Mouse (Mus musculus): ENCODE measurements around the gene Ppp2r5d.

Ppp2r5d gene

DNA sequence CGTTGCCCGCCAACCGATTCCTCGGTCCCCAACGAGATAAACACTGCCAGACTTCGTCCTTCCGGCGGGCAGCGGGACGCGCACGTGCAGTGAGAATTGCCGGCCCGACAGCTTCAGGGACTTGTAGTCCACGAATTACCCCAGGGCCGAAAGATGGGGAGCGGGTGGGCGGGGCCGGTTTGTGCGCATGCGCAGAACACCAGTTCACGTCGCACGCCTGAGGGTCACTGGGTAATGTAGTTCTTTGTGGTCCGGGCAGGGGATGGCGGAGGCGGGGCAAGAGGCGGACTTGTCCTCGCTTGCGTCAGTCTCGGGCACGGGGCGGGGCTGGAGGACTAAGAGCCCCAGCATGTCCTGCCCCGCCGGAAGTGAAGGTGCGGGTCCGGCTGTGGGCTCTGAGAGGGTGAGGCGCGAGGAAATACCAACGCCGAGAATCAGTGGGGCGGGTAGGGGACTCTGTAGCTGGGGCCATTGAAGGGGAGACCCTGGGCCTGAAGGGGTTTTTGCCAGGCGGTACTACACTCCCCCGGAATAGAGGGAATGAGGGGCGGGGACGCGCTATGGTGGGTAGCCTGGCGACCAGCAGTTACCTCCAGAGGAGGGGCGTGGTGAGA is 24.0 kb downstream of the Ppp2r5d start, which contains the start of gene Klhdc3:
Gene Klhdc3 (minus strand): TSS at position 155 of the 614 bp plus-strand sequence.
- DNase-seq (ENCODE audit: low spot score in 2 of 2) = peak; percentile 88 to 96

DNA sequence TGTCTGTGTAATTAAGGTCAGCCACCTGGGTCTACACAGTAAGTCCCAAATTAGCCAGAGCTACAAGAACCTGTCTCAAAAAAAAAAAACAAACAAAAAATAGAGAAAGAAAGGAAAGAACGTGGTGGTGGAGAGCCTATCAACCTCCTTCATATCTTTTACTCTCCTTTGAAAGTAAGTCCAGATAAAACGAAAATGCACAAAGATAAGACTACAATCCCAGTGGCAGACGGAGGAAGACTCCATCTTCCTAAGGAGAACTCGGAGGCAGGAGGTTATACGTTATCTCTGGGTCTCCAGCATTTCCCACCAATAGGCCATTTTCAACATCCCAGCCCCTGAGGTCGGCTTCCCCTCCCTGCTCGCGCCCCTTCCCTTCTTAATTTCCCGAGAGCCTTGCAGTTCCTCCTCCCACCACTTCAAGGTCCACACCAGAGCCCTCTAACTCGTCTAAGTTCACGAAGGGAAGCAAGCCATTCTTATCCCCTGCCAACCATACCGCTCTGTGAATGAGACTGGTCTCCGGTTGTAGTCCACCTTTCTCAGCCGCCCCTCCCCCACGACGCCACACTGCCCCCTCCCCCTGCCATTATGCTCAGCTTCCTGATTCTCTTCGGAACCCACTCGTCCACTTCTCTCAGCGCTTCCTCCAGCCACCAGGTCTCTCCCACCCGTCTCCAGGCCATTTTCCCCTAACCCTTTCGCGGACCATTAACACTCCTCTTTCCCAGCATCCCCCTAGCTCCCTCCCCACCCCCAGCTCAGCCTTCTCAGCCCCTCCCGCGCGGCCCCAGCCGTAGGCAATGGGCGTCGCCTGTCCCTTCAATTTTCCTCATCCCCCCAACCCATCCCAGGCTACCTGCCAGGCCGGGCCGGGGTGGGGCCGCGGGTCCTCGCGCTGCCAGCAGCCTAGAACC is 24.8 kb downstream of the Ppp2r5d start:
- no peak for DNase-seq (ENCODE audit: low spot score in 2 of 2)

DNA sequence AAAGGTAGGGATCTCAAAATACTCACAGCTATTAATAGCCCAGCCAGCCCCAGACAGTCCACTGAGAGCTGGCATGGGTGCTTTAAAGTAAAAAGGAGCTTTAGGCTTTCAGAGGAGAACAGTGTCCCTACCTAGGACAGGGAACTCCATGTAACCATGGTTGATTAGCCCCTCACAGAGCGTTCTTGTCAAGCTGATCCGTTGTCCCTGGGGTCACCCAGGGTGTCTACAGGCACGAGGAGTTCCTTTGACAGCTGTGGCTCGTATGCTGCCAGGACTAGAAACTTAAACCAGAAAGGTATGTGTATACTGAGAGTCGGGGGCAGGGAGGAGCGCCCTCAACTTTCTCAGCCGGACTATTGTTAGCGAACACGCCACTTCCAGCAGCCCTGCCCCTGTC is 26.0 kb downstream of the Ppp2r5d start:
- DNase-seq (ENCODE audit: low spot score in 2 of 2) = no peak

DNA sequence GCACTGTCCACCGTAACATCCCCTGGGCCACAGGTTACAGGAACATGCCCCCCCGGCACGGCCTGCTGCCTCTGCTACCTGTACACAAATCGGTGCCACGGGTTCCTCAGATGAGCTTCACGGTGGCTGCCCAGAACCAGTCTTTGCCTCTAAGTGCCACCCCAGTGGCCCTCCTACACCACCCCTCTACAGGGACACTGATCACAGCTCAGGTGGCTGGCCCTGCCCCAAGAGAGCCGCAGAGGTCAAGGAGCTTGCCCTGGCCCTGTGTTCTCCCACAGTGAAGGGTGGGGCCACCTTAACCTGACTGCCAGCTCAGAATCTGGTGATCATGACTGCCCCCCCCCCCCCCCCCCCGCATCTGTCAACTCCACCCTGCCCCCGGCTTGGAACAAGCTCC is 26.5 kb downstream of the Ppp2r5d start, which contains the start of gene Mea1:
Gene Mea1 (plus strand): TSS at position 378 of the 400 bp plus-strand sequence.
- no peak for DNase-seq (ENCODE audit: low spot score in 2 of 2)

DNA sequence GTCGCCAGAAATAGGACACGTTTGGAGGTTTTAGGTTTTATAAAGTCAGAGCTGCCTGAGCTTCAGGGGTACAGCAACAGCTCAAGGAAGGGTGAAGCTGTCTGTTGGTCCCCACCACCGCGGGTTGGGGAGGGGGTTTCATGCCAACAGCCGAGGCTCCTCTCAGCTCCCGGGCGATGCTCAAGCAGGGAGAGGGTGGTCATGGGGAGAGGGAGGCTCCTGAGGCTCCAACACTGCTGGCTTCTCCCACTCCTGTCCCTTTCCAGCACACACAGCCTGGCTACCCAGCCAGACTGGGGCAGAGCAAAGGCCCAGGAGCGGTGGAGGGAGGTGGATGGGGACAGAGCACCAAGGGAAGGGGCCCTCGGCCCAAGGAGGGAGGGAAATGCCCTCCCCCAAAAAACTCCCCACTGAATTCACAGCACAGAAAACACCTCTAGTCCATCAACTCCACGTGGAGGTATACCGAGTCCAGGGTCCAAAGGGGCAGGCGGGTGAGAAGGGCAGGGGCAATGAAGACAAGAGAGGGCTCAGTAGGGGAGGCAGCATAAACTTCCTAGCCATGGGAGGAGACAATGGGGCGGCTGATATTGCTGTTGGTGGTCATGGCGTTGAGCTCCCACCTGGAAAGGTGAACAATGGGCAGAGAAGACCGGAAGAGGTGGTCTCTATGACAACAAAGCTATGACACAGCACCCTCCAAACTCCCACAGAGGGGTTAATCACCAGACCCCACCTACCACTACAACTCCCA is 30.2 kb downstream of the Ppp2r5d start:
- no peak for DNase-seq (ENCODE audit: low spot score in 2 of 2)

DNA sequence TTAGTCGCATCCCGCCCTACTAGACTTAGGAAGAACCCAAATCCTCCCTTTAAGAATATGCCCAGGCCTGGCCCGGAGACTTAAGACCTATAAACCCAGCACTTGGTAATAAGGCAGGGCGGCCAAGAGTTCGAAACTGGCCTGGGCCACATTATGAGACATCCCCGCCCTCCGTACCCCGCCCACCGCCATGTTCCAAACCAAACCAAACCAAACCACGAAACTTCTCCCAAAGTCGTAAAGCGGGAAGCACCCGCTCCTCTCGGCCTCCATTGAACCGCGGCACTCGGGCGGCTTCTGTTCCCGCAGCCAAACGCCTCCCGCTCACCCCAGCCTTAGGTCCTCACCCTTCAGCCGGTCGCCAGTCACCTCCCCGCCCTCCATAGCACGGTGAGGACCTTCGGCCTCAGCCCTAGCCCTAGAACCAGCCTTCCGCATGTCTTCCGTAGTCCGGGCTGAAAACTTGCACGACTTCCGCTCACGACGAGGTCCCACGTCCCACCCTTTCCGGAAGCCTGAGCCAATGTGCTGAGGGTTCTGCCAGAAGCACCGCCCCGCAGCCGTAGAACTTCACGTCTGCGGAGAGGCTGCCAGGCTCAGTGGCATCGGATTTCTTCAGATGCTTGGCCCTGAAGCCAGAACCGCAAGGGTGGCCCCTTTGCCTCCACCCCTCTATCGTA is 30.9 kb downstream of the Ppp2r5d start, which contains the start of gene Rrp36:
Gene Rrp36 (minus strand): TSS at position 503 of the 680 bp plus-strand sequence.
- DNase-seq (ENCODE audit: low spot score in 2 of 2) = peak; percentile 76 to 89

DNA sequence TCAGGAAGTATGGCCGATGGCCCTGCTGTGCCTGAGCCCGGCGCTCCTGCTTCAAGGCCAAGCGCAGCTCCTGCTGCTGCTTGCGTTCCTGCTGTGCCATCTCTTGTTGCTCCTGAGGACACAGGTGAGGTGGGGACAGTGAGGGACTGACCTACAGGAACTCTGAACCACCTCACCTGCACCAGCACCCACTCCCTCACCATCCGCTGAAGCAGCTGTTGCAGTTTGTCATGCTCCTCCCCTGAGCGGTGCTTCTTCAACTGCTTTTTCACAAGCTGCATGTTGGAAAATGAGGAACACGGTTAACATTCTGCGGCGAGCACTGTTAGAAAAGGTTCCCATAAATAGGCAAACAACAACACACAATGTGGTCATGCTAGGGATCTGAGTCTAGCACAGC is 35.0 kb downstream of the Ppp2r5d start:
- DNase-seq (ENCODE audit: low spot score in 2 of 2) = no peak

DNA sequence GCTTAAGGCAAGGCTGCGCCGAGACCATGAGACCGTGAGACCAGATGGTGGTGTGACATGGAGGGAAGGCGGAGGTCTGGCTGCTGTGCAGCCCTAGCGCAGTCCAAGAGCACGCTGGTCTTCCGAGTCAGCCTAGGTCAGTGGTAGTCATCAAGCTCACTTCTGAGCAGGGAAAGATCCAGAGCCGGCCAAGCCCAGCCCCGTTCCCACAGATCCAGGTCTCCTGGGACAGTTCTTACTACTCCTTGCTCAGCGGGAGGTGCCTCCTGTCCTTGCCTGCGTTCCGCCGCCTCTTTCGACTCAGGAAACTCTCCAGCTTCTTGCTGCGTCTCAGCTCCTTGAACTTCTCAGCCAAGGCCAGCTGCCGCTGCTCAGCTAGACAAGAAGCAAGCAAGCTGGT is 37.2 kb downstream of the Ppp2r5d start:
- DNase-seq (ENCODE audit: low spot score in 2 of 2) = no peak

DNA sequence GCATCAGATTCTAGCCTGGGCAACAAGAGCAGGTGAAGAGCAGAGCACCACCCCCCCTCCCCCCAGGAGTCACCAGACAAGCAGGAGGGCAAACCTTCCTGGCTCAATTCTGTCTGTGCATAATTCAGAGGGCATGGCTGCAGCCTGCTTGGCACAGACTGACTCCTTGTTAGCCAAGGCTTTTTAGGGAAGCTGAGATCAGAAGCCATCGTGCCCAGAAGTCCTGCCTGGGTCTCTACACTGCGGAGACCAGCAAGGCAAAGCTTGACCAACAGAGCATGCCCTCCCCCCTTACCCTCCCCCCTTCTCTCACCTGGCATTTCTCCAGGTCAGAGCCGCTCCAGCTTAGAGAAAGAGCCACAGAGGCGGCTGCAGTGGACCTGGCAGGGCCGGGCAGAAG is 42.2 kb downstream of the Ppp2r5d start:
- no peak for DNase-seq (ENCODE audit: low spot score in 2 of 2)

DNA sequence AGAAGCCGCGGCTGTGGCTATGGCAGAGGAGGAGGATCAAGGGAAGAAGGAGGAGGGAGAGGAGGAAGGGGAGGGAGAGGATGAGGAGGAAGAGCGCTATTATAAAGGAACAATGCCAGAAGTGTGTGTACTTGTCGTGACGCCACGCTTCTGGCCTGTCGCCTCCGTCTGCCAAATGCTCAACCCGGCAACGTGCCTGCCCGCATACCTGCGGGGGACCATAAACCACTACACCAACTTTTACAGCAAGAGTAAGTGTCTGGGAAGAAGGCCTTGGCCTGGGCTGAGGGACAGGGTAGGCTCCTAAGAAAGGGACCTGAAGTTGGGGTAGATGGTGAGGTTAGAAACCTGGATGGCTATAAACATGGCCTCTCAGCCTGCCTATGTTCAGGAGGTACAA is 42.9 kb downstream of the Ppp2r5d start:
- DNase-seq (ENCODE audit: low spot score in 2 of 2) = no peak

DNA sequence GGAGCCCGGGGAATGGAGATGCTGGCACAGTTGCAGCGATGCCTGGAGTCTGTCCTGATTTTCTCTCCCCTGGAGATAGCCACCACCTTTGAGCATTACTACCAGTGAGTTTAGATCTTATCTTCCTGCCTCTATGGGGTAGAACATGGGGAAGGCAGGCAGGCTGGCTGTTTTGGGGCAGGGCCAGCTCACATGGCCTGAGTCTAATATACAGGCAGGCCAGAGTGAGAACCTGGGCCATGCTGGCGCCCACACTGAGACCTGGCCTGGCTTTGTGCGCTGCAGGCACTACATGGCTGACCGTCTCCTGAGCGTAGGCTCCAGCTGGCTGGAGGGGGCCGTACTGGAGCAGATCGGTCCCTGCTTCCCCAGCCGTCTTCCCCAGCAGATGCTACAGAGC is 43.6 kb downstream of the Ppp2r5d start:
- DNase-seq (ENCODE audit: low spot score in 2 of 2) = no peak

DNA sequence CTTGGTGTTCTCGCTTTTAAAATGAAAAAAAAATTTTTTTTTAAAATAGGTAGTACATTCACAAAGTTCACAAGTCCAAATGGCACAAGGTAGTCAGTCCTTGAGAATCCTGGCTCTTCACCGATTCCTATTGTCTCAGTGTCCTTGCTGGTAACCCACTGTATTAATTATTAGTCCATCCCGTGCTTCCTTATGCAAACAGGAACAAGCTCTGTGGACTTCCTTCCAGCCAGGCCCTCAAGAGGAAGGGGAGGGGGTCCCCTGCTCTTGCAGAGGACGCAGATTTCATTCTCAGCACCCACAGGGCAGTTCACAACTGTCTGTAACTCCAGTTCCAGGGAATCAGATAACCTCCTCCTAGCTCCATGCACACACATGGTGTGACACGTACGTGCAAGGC is 48.9 kb downstream of the Ppp2r5d start:
- DNase-seq (ENCODE audit: low spot score in 2 of 2) = no peak

DNA sequence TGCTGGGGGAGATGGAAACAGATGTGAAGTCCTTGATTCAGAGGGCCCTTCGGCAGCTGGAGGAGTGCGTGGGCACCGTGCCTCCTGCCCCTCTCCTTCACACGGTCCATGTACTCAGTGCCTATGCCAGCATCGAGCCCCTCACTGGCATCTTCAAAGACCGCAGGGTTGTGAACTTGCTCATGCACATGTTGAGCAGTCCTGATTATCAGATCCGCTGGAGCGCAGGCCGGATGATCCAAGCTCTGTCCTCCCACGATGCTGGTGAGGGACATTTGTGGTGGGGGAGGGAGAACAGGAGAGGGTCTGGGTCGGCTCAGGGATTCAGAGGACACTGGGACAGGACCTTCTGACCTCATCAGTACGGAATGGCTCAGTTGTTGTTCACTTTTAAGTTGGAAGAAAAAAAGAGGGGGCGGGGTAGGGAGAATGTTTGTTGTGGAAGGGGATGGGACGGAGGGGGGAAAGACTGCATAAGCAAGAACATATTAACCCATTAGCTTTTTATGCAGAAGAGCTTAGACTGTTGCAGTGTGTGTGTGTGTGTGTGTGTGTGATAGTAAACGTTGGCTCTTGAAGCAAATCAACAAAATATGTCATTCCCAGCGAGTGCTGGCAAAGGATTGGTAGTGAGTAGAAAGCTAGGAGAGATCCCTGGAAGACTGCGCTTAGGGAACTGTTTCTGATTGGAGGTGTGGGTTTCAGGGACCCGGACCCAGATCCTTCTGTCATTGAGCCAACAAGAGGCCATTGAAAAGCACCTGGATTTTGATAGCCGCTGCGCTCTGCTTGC is 53.0 kb downstream of the Ppp2r5d start:
- DNase-seq (ENCODE audit: low spot score in 2 of 2) = no peak

DNA sequence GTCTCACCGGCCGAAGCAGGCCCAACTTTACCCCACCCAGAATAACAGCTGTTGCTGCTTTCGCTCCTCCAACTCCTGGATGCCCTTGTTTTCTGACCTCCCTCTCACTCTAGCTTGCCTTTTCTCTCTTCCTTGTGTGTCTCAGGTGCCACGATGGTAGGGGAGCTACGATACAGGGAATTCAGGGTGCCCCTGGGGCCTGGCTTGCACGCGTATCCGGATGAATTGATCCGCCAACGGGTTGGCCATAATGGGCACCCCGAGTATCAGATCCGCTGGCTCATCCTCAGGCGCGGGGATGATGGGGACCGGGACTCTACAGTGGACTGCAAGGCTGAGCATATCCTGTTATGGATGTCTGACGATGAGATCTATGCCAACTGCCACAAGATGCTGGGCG is 53.6 kb downstream of the Ppp2r5d start:
- DNase-seq (ENCODE audit: low spot score in 2 of 2) = peak in 1 of 2 experiments; percentile 9

DNA sequence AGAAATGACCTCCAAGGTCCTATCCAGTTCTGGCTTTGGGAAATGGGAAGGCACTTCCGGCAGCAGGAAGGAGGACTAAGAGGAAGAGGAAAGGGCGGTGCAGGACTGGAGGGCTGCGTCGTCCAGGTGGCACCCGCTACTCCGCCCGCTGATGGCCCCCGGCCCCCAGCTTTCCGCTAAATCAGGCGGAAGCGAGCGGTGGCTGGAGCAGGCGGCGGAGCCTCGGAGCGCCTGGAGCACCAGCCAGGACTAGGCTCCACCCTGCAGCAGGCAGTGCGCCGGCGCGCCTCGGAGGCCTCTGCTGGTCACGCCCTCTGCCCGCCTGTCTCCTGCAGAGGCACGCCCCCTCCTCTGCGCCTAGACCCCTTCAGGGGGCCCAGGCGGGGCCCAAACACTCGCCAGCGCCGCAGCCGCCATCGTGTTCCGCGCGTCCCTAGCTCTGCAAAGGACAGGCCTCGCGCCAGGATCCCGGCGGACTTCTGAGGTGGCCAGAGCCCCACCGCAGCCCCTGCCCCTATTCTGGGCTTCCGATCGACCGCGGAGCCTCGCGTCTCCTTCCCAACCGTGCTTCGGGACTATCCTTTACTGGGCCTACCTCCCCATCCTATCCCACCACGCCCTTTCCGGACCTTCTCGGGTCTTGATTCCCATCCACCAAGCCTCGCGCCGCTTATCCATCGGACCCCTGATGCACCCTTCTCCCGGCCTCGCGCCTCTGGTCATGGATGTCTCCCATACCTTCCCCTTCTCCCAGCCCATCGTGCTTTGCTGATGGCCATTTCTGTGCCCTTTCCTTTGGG is 54.5 kb downstream of the Ppp2r5d start, which contains the start of gene Cul7:
Gene Cul7 (plus strand): TSS at position 106 of the 800 bp plus-strand sequence.
- DNase-seq (ENCODE audit: low spot score in 2 of 2) = peak; percentile 87 to 88

DNA sequence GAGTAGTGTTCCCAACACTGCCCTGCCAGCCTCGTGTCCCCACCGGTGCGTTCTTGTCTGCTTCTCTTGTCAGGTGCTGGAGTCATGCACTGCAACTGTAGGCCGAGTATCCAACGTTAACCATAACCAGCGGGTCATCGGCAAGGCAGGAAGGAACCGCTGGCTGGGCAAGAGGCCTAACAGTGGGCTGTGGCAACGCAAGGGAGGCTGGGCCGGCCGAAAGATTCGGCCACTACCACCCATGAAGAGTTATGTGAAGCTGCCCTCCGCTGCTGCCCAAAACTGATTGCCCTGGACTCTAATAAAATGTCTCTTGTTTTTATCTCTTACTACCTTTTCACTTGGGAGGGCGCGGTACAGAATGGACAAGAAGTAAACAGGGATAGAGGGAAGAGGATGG is 55.1 kb downstream of the Ppp2r5d start:
- DNase-seq (ENCODE audit: low spot score in 2 of 2) = no peak

DNA sequence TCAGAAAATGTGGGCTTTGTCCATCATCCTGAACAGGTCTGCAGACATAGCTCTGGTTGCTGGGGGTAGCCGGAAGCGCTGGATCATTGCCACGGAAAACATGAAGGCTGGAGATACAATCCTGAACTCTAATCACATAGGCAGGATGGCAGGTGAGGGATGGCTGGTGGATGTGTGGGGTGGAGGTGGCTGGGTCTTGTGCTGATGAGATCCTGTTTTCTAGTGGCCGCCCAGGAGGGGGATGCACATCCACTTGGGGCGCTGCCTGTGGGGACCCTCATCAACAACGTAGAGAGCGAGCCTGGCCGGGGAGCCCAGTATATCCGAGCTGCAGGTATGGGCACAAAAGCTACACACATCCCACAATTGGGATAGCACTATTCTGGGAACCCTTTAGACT is 56.5 kb downstream of the Ppp2r5d start:
- DNase-seq (ENCODE audit: low spot score in 2 of 2) = no peak

DNA sequence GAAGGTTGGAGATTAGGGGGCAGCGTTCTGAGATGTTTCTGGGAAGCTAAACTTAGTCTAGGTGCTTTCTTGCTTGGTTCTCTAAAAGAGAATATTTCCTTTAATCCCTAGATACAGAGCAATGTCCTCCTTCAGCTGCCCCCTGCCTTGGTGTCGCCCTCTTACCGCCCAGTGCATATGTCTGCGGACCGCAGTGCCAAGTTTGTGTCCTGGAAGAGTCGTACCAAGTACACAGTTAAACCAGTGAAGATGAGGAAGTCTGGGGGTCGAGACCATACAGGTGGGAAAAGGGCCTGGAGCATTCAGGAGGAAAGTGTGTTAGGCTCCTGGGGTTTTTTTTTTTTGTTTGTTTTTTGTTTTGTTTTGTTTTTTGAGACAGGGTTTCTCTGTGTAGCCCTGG is 57.6 kb downstream of the Ppp2r5d start:
- no peak for DNase-seq (ENCODE audit: low spot score in 2 of 2)

DNA sequence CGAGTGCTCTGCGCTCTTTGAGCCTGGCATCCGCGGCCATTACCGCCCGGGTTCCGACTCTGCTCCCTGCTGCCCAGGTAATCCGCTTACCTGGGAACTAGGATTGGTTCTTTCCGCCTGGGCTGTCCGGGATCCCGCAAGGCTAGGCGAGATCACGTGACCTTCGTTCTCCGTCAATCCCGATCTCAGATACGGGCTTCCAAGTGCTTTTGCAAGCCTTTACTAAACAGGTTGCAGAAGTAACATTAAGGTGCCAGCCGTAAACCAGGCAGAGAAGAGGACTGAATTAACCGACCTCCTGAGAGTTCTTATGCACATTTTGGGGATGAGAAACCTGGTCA is 58.6 kb downstream of the Ppp2r5d start:
- no peak for DNase-seq (ENCODE audit: low spot score in 2 of 2)

All from urinary bladder, adult 18-20 months (tissue).